Mouse (Mus musculus): Measurements from ENCODE around the gene Rtn2. TPM values are rescaled to one million over a fixed set of nuclear protein-coding genes. Genes with fewer than 3 reads are reported as not detected.

The Rtn2 gene
- polyA plus RNA-seq, 1 experiment from 2014 or later: 27.4 TPM

DNA sequence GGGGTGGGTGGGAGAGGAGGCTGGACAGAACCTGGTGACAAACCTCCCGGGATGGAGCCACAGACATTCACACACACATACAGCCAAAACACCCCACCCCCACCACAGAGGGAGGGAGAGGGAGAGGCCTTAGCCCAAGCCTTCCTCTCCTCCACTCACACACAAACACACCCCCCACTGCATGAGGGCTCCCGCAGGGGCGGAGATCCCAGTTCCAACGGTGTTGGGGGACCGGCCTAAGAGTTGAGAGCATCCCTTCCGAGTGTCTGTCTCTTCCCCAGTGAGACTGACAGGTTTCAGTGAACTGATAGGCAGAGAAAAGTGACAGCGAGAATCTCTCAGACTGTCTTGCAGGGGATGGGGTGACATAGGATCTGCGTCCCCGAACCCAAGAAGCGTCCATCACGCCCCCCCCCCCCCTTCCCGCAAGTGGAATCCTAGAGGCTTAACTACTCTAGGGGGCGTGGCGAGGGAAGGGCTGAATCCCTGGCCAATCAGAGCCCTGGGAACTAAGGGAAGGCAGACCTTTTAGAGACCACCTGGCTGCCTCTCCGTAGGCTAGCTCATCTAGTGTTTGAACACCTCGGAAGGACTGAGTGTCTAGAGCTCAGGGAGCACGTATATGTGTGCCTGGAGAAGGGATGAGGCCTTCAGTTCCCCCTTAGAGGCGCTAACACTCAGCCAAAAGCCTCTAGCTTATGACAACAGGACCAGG is 25.5 kb downstream of the Rtn2 start:
- Histone ChIP-seq H3K9me3 (replicated peaks; ENCODE audit: control insufficient read depth, low read length) (no peaks in the 10 kb centered on the region), H3K4me3 (ENCODE audit: low read length) (peak overlapping the region; percentile 78), H3K4me1 (ENCODE audit: control insufficient read depth, insufficient read depth, low read length) (peaks cover 32% of the 10 kb centered on the region), H3K27me3 (ENCODE audit: control insufficient read depth, insufficient read depth, low read length) (peaks cover 42% of the 10 kb centered on the region), H3K36me3 (ENCODE audit: control insufficient read depth, insufficient read depth) (no peaks in the 10 kb centered on the region), H3K4me2 (ENCODE audit: low read depth, low read length) (peak overlapping the region; percentile 100), H3K27ac (ENCODE audit: low read length) (peak overlapping the region; percentile 87), H3K9ac (ENCODE audit: low read length) (peak overlapping the region; percentile 78)
- 2% methylated on average over 18 of the region's 18 CpGs for WGBS
- ATAC-seq (replicated peaks; ENCODE audit: extremely low read depth, insufficient read depth, low FRiP score): peak; percentile 37

- Histone ChIP-seq H3K27ac (ENCODE audit: low read length) (peak overlapping the region; percentile 87), H3K4me1 (ENCODE audit: control insufficient read depth, insufficient read depth, low read length) (peaks cover 29% of the 10 kb centered on the region), H3K9ac (ENCODE audit: low read length) (peak overlapping the region; percentile 78), H3K4me3 (ENCODE audit: low read length) (peak overlapping the region; percentile 78), H3K4me2 (ENCODE audit: low read depth, low read length) (peak overlapping the region; percentile 100), H3K27me3 (ENCODE audit: control insufficient read depth, insufficient read depth, low read length) (peaks cover 34% of the 10 kb centered on the region), H3K9me3 (replicated peaks; ENCODE audit: control insufficient read depth, low read length) (no peaks in the 10 kb centered on the region), H3K36me3 (ENCODE audit: control insufficient read depth, insufficient read depth) (no peaks in the 10 kb centered on the region)
- under 1% methylated on average over 58 of the region's 58 CpGs for WGBS
- peak; percentile 85 for ATAC-seq (replicated peaks; ENCODE audit: extremely low read depth, insufficient read depth, low FRiP score)
Observed at GRCm38 (mm10) chr7:19308454-19309277, 26.2 kb downstream of the Rtn2 start.

GRCm38 (mm10) chr7:19309278-19309883 is 27.0 kb downstream of the Rtn2 start:
- ATAC-seq (replicated peaks; ENCODE audit: extremely low read depth, insufficient read depth, low FRiP score): no peak
- Histone ChIP-seq H3K9me3 (replicated peaks; ENCODE audit: control insufficient read depth, low read length) (no peaks in the 10 kb centered on the region), H3K27ac (ENCODE audit: low read length) (no peak overlapping the region; the same call in 1 of the 2 replicates), H3K4me1 (ENCODE audit: control insufficient read depth, insufficient read depth, low read length) (peaks cover 23% of the 10 kb centered on the region), H3K4me2 (ENCODE audit: low read depth, low read length) (peak overlapping the region; percentile 100), H3K9ac (ENCODE audit: low read length) (peak overlapping the region; percentile 76), H3K36me3 (ENCODE audit: control insufficient read depth, insufficient read depth) (no peaks in the 10 kb centered on the region), H3K27me3 (ENCODE audit: control insufficient read depth, insufficient read depth, low read length) (peaks cover 29% of the 10 kb centered on the region), H3K4me3 (ENCODE audit: low read length) (peak overlapping the region; percentile 78)
- under 1% methylated on average over 48 of the region's 48 CpGs for WGBS

- no peaks in the 10 kb centered on the region for H3K36me3 ChIP-seq (ENCODE audit: control insufficient read depth, insufficient read depth)
- H3K4me2 ChIP-seq (ENCODE audit: low read depth, low read length): peak within 1 kb of the TSS; percentile 100
- no peaks in the 10 kb centered on the region for H3K9me3 ChIP-seq (replicated peaks; ENCODE audit: control insufficient read depth, low read length)
- peaks cover 23% of the 10 kb centered on the region for H3K27me3 ChIP-seq (ENCODE audit: control insufficient read depth, insufficient read depth, low read length)
- H3K27ac ChIP-seq (ENCODE audit: low read length): peak within 1 kb of the TSS; percentile 54; the same call in 1 of the 2 replicates
- peak within 1 kb of the TSS; percentile 76 for H3K9ac ChIP-seq (ENCODE audit: low read length)
- H3K4me3 ChIP-seq (ENCODE audit: low read length): peak within 1 kb of the TSS; percentile 78
- H3K4me1 ChIP-seq (ENCODE audit: control insufficient read depth, insufficient read depth, low read length): peaks cover 16% of the 10 kb centered on the region
- ATAC-seq (replicated peaks; ENCODE audit: extremely low read depth, insufficient read depth, low FRiP score): peak; percentile 83
- WGBS: under 1% methylated on average over 49 of the region's 49 CpGs
Observed at GRCm38 (mm10) chr7:19309884-19310641, 27.6 kb downstream of the Rtn2 start, which contains the start of gene Fosb. TSS of gene Fosb (minus strand) at chr7:19310051.

DNA sequence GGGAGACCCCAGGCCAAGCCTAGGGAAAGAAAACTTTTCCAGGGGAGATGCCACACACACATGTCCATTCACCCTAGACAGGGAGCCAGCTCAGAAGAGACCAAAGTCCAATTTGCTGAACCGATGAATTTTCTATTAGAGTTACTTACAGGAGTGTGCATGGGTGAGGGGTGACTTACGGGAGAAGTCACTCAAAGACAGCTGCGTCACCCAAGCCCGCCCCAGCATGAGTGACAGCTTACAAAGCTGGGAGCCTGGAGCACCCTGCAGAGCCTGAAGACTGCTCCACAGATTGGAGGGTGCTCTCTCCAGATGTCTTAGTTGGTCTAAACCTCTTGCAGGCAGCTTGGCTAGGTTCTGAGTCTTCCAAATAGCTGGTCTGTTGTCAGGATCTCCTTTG is 29.6 kb downstream of the Rtn2 start:
- H3K9me3 ChIP-seq (replicated peaks; ENCODE audit: control insufficient read depth, low read length): no peaks in the 10 kb centered on the region
- H3K36me3 ChIP-seq (ENCODE audit: control insufficient read depth, insufficient read depth): no peaks in the 10 kb centered on the region
- H3K4me1 ChIP-seq (ENCODE audit: control insufficient read depth, insufficient read depth, low read length): peaks cover 18% of the 10 kb centered on the region
- H3K27me3 ChIP-seq (ENCODE audit: control insufficient read depth, insufficient read depth, low read length): peaks cover 3% of the 10 kb centered on the region; the same call in 1 of the 2 replicates
- 36% methylated on average over 4 of the region's 4 CpGs for WGBS
- H3K4me3 ChIP-seq (ENCODE audit: low read length): no peak overlapping the region
- ATAC-seq (replicated peaks; ENCODE audit: extremely low read depth, insufficient read depth, low FRiP score): no peak
- no peak overlapping the region for H3K4me2 ChIP-seq (ENCODE audit: low read depth, low read length)
- H3K9ac ChIP-seq (ENCODE audit: low read length): no peak overlapping the region
- H3K27ac ChIP-seq (ENCODE audit: low read length): no peak overlapping the region

- Histone ChIP-seq H3K4me3 (ENCODE audit: low read length) (no peak overlapping the region), H3K27me3 (ENCODE audit: control insufficient read depth, insufficient read depth, low read length) (no peaks in the 10 kb centered on the region; the same call in 1 of the 2 replicates), H3K9ac (ENCODE audit: low read length) (no peak overlapping the region), H3K4me2 (ENCODE audit: low read depth, low read length) (no peak overlapping the region), H3K4me1 (ENCODE audit: control insufficient read depth, insufficient read depth, low read length) (peaks cover 10% of the 10 kb centered on the region), H3K27ac (ENCODE audit: low read length) (no peak overlapping the region), H3K36me3 (ENCODE audit: control insufficient read depth, insufficient read depth) (no peaks in the 10 kb centered on the region), H3K9me3 (replicated peaks; ENCODE audit: control insufficient read depth, low read length) (no peaks in the 10 kb centered on the region)
- no peak for ATAC-seq (replicated peaks; ENCODE audit: extremely low read depth, insufficient read depth, low FRiP score)
- 53% methylated on average over 5 of the region's 5 CpGs for WGBS
Observed at GRCm38 (mm10) chr7:19314033-19314432, 31.6 kb downstream of the Rtn2 start.

- Histone ChIP-seq H3K4me2 (ENCODE audit: low read depth, low read length) (no peak overlapping the region), H3K27ac (ENCODE audit: low read length) (no peak overlapping the region), H3K4me1 (ENCODE audit: control insufficient read depth, insufficient read depth, low read length) (peaks cover 12% of the 10 kb centered on the region), H3K9me3 (replicated peaks; ENCODE audit: control insufficient read depth, low read length) (no peaks in the 10 kb centered on the region), H3K36me3 (ENCODE audit: control insufficient read depth, insufficient read depth) (no peaks in the 10 kb centered on the region), H3K4me3 (ENCODE audit: low read length) (no peak overlapping the region), H3K27me3 (ENCODE audit: control insufficient read depth, insufficient read depth, low read length) (no peaks in the 10 kb centered on the region; the same call in 1 of the 2 replicates), H3K9ac (ENCODE audit: low read length) (no peak overlapping the region)
- 50% methylated on average over 14 of the region's 14 CpGs for WGBS
- ATAC-seq (replicated peaks; ENCODE audit: extremely low read depth, insufficient read depth, low FRiP score): no peak
Observed at GRCm38 (mm10) chr7:19316451-19317161, 34.2 kb downstream of the Rtn2 start.

DNA sequence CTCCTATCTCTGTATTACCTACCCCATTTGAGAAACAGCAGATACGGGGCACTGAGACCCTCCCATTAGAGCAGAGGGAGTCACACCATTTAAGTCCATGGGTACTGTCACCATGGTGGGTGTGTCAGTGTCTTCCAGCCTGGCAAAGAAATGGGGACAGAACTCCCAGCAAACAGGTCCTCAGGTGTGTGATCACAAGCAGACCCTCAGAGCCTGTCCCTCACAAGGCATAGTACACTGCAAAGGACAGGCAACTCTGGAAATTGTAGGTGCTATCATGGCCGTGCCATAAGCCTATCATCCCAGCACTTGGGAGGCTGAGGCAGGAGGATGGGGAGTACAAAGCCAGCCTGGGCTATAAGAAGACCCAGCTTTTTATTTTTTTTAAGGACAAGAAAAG is 35.8 kb downstream of the Rtn2 start:
- H3K27me3 ChIP-seq (ENCODE audit: control insufficient read depth, insufficient read depth, low read length): no peaks in the 10 kb centered on the region; the same call in 1 of the 2 replicates
- no peak overlapping the region for H3K27ac ChIP-seq (ENCODE audit: low read length)
- H3K4me3 ChIP-seq (ENCODE audit: low read length): no peak overlapping the region
- H3K9me3 ChIP-seq (replicated peaks; ENCODE audit: control insufficient read depth, low read length): no peaks in the 10 kb centered on the region
- peaks cover 12% of the 10 kb centered on the region for H3K4me1 ChIP-seq (ENCODE audit: control insufficient read depth, insufficient read depth, low read length)
- WGBS: 70% methylated on average over 2 of the region's 2 CpGs
- no peak overlapping the region for H3K9ac ChIP-seq (ENCODE audit: low read length)
- ATAC-seq (replicated peaks; ENCODE audit: extremely low read depth, insufficient read depth, low FRiP score): no peak
- no peaks in the 10 kb centered on the region for H3K36me3 ChIP-seq (ENCODE audit: control insufficient read depth, insufficient read depth)
- H3K4me2 ChIP-seq (ENCODE audit: low read depth, low read length): no peak overlapping the region
